Mouse (Mus musculus) stomach, postnatal 0 days (tissue): ENCODE results near the gene Grm2.

Experiments
- CTCF ChIP-seq: IDR thresholded peaks from 2 replicates; pipeline ENCODE4 v1.5.1; 2016; ENCODE audit warnings: antibody characterized with exemption, low read depth, mild to moderate bottlenecking, moderate library complexity
- EP300 ChIP-seq: optimal IDR thresholded peaks from 2 replicates; pipeline ENCODE3; 2016; ENCODE audit warnings: antibody characterized with exemption

GRCm38 (mm10) chr9:106688834-106689233, 33.0 kb upstream of the Grm2 start:
- TF ChIP-seq CTCF: no peak
- TF ChIP-seq EP300: no peak
